Mouse (Mus musculus) hindbrain, embryonic 12.5 days (tissue): ENCODE data around the gene Axin2. TPM values are rescaled to one million over a fixed set of nuclear protein-coding genes. Genes with fewer than 3 reads are reported as not detected.
A peak's percentile ranks its signal among the peaks of the same experiment; 100 is the strongest.

Experiments
- ATAC-seq: fragments of 200-750 bp; cut with Nextera tagmentation; 2 replicates; pipeline ENCODE4 v1.8.0; 2017; ENCODE audit warnings: moderate TSS enrichment; ENCODE audit not compliant: low FRiP score
- H3K27ac ChIP-seq: fragments of 300-500 bp; sonication (generic); 2 replicates; pipeline ENCODE4 v1.5.1; 2016; ENCODE audit warnings: mild to moderate bottlenecking
- H3K27me3 ChIP-seq: fragments of 300-500 bp; sonication (generic); 2 replicates; pipeline ENCODE4 v1.6.1; 2016; ENCODE audit warnings: mild to moderate bottlenecking
- H3K36me3 ChIP-seq: fragments of 300-500 bp; sonication (generic); 2 replicates; pipeline ENCODE4 v1.6.1; 2016; ENCODE audit warnings: mild to moderate bottlenecking
- H3K4me1 ChIP-seq: fragments of 300-500 bp; sonication (generic); 2 replicates; pipeline ENCODE4 v1.6.1; 2016
- H3K4me2 ChIP-seq: fragments of 300-500 bp; sonication (generic); replicated peaks from 2 replicates; pipeline ENCODE4 v1.6.1; 2016; ENCODE audit warnings: mild to moderate bottlenecking
- H3K4me3 ChIP-seq: fragments of 300-500 bp; sonication (generic); 2 replicates; pipeline ENCODE4 v1.5.1; 2016; ENCODE audit warnings: mild to moderate bottlenecking
- H3K9ac ChIP-seq: fragments of 300-500 bp; sonication (generic); 2 replicates; pipeline ENCODE4 v1.6.1; 2016; ENCODE audit warnings: mild to moderate bottlenecking, moderate library complexity
- H3K9me3 ChIP-seq: fragments of 300-500 bp; sonication (generic); replicated peaks from 2 replicates; pipeline ENCODE4 v1.6.1; 2016; ENCODE audit warnings: mild to moderate bottlenecking
- WGBS: fragments of 180-500 bp; shearing (Covaris S2); methylation state at CpG from one replicate; pipeline ENCODE4 v1.1.7; 2016; 5-methylcytosine and 5-hydroxymethylcytosine counted together
- polyA plus RNA-seq: library from polyadenylated mRNA; unstranded; fragments of >200 nt; fragmentation: Nextera tagmentation; extraction: Ambion mirVana; gene quantifications from 2 replicates; pipeline ENCODE4 v1.2.1, GENCODE M21; 2016

The Axin2 gene
- polyA plus RNA-seq, 1 experiment from 2014 or later: 20.3 TPM

DNA sequence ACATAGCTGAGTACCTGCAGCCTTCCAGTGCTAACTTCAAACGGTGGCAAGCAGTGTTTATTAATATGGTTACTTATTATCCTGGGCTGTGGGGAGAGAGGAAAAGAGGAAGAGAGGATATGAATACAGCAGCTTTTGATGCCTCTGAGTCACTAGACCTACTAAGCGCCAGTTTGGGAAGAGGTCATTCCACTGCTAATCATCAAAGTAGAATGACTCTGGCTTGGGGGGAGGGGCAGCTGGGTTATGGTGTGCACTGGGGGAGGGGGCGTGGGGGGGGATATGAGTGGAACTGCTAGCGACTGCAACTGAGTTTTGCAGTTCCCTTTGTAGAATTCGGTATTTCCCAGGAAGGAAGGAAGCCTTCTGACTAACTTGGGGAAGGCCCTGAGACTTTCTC lies 4.2 kb downstream of the Axin2 start:
- H3K4me3 ChIP-seq: peak overlapping the region; percentile 95
- H3K9ac ChIP-seq: peak overlapping the region; percentile 96
- H3K4me1 ChIP-seq: peaks cover 74% of the 10 kb centered on the region
- H3K4me2 ChIP-seq: peak overlapping the region; percentile 79
- H3K27me3 ChIP-seq: no peaks in the 10 kb centered on the region; the same call in 1 of the 2 replicates
- H3K9me3 ChIP-seq: no peaks in the 10 kb centered on the region
- no peak for ATAC-seq
- peak overlapping the region; percentile 68 for H3K27ac ChIP-seq
- H3K36me3 ChIP-seq: no peaks in the 10 kb centered on the region
- 2% methylated on average over 5 of the region's 5 CpGs for WGBS

DNA sequence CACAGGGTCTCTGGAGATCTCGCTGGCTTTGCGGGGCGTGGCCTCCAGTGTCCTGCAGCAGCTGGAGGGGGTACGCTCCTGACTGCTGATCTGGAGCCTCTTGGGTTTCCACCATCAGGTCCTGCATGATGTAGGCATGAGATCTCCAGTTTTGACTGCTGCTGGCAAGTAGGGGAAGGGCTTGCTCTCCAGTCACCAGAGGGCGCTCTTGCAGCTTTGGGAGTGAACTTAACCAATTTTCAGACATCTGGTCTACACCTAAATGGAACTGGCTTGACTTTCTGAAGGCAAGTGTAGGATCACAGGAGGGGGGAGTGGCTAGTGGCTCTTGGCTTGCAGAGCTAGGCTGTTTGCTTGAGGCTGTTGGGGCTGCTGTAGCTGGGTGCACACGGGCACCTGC lies 5.1 kb downstream of the Axin2 start:
- Histone ChIP-seq H3K9me3 (no peaks in the 10 kb centered on the region), H3K4me3 (peak overlapping the region; percentile 95), H3K27ac (peak overlapping the region; percentile 68), H3K4me2 (peak overlapping the region; percentile 79), H3K36me3 (no peaks in the 10 kb centered on the region), H3K4me1 (peaks cover 79% of the 10 kb centered on the region), H3K27me3 (no peaks in the 10 kb centered on the region; the same call in 1 of the 2 replicates), H3K9ac (peak overlapping the region; percentile 96)
- WGBS: 10% methylated on average over 6 of the region's 6 CpGs
- no peak for ATAC-seq

DNA sequence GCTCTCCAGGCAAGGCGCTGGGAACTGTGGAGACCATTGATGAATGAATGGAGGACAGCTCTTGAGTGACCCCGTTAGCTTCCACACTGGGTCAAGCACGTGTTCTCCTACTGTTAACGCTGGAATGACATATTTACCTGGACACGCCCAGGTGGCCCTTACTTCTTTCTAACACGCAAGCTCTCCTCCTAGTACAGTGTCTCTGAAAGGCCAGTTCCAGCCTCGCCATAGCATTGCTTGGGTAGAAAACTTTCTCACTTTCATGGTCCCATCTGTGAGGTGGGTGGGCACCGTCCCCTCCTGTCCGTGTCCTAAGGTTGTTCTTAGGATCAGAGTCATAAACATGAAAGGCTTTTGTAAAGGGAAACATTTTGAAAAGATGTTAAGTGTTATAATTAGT lies 5.7 kb downstream of the Axin2 start:
- H3K36me3 ChIP-seq: no peaks in the 10 kb centered on the region
- ATAC-seq: no peak
- peak overlapping the region; percentile 36; the same call in 1 of the 2 replicates for H3K9ac ChIP-seq
- peak overlapping the region; percentile 79 for H3K4me2 ChIP-seq
- peak overlapping the region; percentile 95 for H3K4me3 ChIP-seq
- 51% methylated on average over 9 of the region's 9 CpGs for WGBS
- H3K9me3 ChIP-seq: no peaks in the 10 kb centered on the region
- H3K27me3 ChIP-seq: no peaks in the 10 kb centered on the region; the same call in 1 of the 2 replicates
- no peak overlapping the region for H3K27ac ChIP-seq
- peaks cover 85% of the 10 kb centered on the region for H3K4me1 ChIP-seq

DNA sequence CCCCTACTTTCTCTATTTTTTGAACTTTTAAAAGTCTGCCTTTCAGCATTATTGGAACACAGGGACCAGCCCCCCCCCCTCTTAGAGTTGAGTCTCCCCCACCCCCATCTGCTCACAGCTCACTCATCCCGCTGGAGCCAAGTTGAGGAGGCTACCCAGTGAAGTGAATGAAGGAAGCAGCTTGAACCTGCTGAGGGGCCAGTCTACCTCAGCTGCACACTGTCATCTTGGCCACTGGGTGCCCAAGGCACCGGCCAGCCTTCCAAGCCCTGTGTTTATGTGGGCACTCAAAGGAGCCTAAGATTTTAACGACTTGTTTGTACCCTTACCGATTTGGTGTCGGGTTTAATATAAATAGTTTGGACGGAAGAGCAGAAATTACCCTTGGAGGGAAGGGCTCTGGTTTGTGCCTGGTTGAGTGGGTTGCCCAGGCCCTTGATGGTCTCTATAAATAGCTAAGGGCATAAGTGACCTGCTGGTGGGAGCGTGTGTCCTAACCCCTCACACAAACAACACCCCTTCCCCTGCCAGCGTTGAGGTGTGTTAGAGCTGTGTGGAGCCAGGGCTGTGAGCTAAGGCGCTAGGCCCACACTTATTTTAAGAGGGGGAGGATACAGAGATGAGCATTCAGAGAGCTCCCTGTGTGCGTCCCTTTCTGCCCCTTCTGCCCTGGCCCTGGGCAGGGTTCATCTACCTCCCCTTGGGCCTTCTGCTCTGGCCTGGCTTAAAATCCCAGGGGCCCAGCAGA lies 6.4 kb downstream of the Axin2 start:
- no peak for ATAC-seq
- H3K27me3 ChIP-seq: no peaks in the 10 kb centered on the region; the same call in 1 of the 2 replicates
- H3K4me1 ChIP-seq: peaks cover 92% of the 10 kb centered on the region
- peak overlapping the region; percentile 79 for H3K4me2 ChIP-seq
- WGBS: 47% methylated on average over 10 of the region's 10 CpGs
- H3K4me3 ChIP-seq: peak overlapping the region; percentile 95
- peak overlapping the region; percentile 41 for H3K27ac ChIP-seq
- peak overlapping the region; percentile 44; the same call in 1 of the 2 replicates for H3K9ac ChIP-seq
- no peaks in the 10 kb centered on the region for H3K9me3 ChIP-seq
- peaks cover 6% of the 10 kb centered on the region for H3K36me3 ChIP-seq

DNA sequence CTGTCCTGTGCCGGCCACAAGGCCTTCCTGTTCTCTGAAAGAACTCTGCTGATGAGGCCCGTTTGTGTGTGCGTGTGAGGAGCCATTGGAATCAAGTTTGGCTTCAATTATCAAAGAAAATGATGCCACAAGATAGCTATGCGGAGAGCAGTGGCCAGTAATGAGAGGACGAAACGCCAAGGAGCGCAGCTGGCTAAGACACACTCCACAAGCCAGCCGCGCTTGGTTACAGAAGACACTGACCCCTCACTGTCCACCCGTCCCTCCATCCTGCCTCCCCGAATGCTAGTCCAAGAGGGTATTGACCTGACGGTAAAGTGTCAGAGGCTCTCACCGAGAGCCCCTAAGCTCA lies 6.9 kb downstream of the Axin2 start:
- H3K4me1 ChIP-seq: peaks cover 93% of the 10 kb centered on the region
- 21% methylated on average over 13 of the region's 13 CpGs for WGBS
- peak overlapping the region; percentile 79 for H3K4me2 ChIP-seq
- peak overlapping the region; percentile 44; the same call in 1 of the 2 replicates for H3K9ac ChIP-seq
- H3K36me3 ChIP-seq: peaks cover 12% of the 10 kb centered on the region
- no peak for ATAC-seq
- H3K4me3 ChIP-seq: peak overlapping the region; percentile 95
- no peaks in the 10 kb centered on the region; the same call in 1 of the 2 replicates for H3K27me3 ChIP-seq
- H3K9me3 ChIP-seq: no peaks in the 10 kb centered on the region
- H3K27ac ChIP-seq: peak overlapping the region; percentile 41

DNA sequence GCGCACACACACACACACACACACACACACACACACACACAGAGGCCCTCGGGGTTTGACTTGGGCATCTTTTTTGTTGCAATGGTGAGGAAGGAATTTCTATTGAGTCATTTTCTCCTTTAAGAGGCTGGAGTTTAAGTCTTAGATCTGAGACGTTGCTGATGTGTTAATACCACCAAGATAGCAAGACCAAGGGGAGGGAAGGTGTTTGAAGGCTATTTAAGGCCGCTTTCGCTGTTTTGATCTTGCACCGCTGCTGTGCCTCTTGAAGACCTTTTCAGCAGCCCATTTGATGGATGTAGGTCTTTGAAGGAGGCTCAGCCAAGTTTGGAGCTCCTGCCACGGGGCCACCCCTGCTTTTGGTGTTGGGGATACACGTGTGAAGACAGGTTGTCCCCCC lies 7.9 kb downstream of the Axin2 start:
- Histone ChIP-seq H3K9ac (peak overlapping the region; percentile 38; the same call in 1 of the 2 replicates), H3K27me3 (no peaks in the 10 kb centered on the region; the same call in 1 of the 2 replicates), H3K4me1 (peaks cover 84% of the 10 kb centered on the region), H3K27ac (peak overlapping the region; percentile 44; the same call in 1 of the 2 replicates), H3K4me3 (peak overlapping the region; percentile 95), H3K9me3 (no peaks in the 10 kb centered on the region), H3K36me3 (peaks cover 22% of the 10 kb centered on the region), H3K4me2 (peak overlapping the region; percentile 79)
- WGBS: 24% methylated on average over 8 of the region's 8 CpGs
- ATAC-seq: no peak

DNA sequence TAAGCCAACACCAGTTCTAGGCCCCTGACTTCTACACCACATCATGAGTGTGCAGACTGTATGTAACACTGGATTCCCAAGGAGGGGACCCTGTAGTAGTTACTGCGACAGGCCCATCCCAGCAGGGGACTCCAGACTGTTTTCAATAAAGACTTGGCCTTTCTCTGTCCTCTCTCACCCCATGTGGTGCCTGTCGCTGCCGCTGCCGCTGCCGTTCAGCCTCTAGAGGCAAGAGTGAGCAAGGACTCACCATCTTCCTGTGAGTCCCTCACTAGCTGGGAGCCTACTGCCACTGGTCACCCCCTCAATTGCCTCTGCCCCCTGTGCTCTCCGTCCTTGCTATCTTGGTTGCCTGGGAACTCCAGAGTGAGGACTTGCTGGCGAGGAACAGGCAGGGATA lies 8.6 kb downstream of the Axin2 start:
- Histone ChIP-seq H3K27ac (no peak overlapping the region), H3K9me3 (no peaks in the 10 kb centered on the region), H3K27me3 (no peaks in the 10 kb centered on the region; the same call in 1 of the 2 replicates), H3K9ac (0 out of 2 replicates have a peak overlapping the region, but pooled peaks have one; percentile 19), H3K36me3 (peaks cover 26% of the 10 kb centered on the region), H3K4me1 (peaks cover 84% of the 10 kb centered on the region), H3K4me3 (0 out of 2 replicates have a peak overlapping the region, but pooled peaks have one; percentile 95), H3K4me2 (peak overlapping the region; percentile 79)
- ATAC-seq: no peak
- 8% methylated on average over 7 of the region's 7 CpGs for WGBS

DNA sequence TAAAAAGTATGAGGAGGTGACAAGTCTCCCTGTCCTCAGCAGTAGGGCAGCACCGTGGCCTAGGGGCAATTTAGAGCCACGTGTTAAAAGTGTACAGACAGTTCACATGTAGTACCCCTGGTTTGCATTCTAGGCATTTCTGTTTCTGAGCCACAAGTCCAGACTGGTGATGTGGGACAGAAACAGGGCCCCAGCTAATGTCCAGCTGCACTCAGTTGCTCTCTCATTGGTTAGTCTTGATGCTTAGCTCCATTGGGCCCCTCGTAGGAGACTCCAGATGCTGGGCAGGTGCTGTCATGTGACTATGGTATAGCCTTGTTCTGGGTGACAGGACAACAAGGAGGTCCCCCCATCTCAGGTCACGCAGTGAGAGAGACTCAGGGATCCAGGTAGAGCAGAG lies 9.0 kb downstream of the Axin2 start:
- peak overlapping the region; percentile 39; the same call in 1 of the 2 replicates for H3K9ac ChIP-seq
- H3K36me3 ChIP-seq: peaks cover 29% of the 10 kb centered on the region
- 45% methylated on average over 4 of the region's 4 CpGs for WGBS
- no peak overlapping the region for H3K27ac ChIP-seq
- peaks cover 84% of the 10 kb centered on the region for H3K4me1 ChIP-seq
- H3K4me2 ChIP-seq: peak overlapping the region; percentile 79
- no peak overlapping the region for H3K4me3 ChIP-seq
- no peaks in the 10 kb centered on the region; the same call in 1 of the 2 replicates for H3K27me3 ChIP-seq
- H3K9me3 ChIP-seq: no peaks in the 10 kb centered on the region
- no peak for ATAC-seq

DNA sequence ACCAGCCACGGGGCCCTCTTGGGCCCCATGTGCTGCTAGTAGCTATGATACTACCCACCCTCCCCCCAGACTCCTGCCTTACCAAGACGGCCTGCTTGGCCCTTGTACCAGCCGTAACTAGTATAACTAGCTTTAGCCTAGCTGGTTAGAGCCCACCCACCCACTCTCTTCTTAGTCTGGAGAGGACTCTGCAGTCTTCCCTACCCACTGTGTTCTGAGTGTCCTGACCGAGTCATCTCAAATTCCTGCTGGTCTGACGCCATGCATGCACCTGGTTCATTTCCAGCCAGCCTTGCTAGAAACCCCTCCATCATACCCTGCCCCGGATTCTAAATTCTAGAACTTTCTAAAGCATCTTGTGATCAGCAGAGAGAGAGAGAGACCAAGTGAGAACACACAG lies 9.6 kb downstream of the Axin2 start:
- Histone ChIP-seq H3K4me1 (peaks cover 84% of the 10 kb centered on the region), H3K4me3 (no peak overlapping the region), H3K9me3 (no peaks in the 10 kb centered on the region), H3K9ac (peak overlapping the region; percentile 46; the same call in 1 of the 2 replicates), H3K4me2 (peak overlapping the region; percentile 79), H3K36me3 (peaks cover 32% of the 10 kb centered on the region), H3K27ac (peak overlapping the region; percentile 81; the same call in 1 of the 2 replicates), H3K27me3 (no peaks in the 10 kb centered on the region; the same call in 1 of the 2 replicates)
- WGBS: 55% methylated on average over 6 of the region's 6 CpGs
- ATAC-seq: no peak

DNA sequence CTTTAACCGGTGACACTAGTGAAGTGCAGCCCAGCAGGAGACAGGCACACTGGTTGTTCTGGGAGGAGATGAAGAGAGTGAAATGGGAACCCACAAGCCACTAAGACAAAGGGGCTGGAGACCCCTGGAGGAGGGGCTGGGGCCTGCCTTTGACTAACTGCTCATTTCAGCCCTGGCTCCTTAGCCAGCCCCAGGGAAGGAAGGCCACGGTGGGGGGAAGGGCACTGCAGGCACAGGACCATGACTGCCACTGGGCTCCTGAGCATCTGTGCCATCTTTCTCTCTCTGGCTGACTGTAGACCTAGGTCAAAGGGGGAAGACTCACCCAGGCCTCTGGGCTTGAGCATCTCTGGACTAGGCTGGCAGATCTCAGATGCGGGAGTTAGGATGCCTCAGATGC lies 10.5 kb downstream of the Axin2 start:
- ATAC-seq: peak; percentile 27
- Histone ChIP-seq H3K4me1 (peaks cover 84% of the 10 kb centered on the region), H3K4me3 (no peak overlapping the region), H3K9ac (peak overlapping the region; percentile 46), H3K27ac (peak overlapping the region; percentile 81), H3K27me3 (no peaks in the 10 kb centered on the region; the same call in 1 of the 2 replicates), H3K4me2 (peak overlapping the region; percentile 33), H3K9me3 (no peaks in the 10 kb centered on the region), H3K36me3 (peaks cover 32% of the 10 kb centered on the region)
- 19% methylated on average over 3 of the region's 3 CpGs for WGBS

DNA sequence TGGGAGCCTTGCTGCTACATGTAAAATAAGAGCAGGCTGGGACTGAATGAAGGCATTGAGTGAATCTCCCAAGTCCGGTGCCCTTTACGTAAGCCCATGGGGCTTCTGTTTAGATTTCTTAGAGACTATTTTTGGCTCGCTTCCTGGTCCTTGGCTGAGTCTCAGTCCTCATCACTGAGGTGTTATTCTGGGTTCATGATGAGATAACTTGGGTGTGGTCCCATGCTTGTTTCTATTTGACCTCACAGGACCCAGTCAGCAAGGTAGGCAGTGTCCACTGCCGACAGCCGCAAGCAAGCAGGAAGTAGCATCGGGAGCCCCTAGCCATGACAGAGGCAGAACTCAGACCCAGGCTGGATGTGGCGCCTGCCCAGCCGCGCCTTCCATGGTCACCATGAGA lies 13.7 kb downstream of the Axin2 start:
- H3K27ac ChIP-seq: 0 out of 2 replicates have a peak overlapping the region, but pooled peaks have one; percentile 80
- H3K36me3 ChIP-seq: peaks cover 51% of the 10 kb centered on the region
- no peak for ATAC-seq
- H3K27me3 ChIP-seq: no peaks in the 10 kb centered on the region
- peaks cover 73% of the 10 kb centered on the region for H3K4me1 ChIP-seq
- no peaks in the 10 kb centered on the region for H3K9me3 ChIP-seq
- no peak overlapping the region for H3K4me2 ChIP-seq
- H3K9ac ChIP-seq: no peak overlapping the region
- H3K4me3 ChIP-seq: no peak overlapping the region
- 78% methylated on average over 9 of the region's 9 CpGs for WGBS

DNA sequence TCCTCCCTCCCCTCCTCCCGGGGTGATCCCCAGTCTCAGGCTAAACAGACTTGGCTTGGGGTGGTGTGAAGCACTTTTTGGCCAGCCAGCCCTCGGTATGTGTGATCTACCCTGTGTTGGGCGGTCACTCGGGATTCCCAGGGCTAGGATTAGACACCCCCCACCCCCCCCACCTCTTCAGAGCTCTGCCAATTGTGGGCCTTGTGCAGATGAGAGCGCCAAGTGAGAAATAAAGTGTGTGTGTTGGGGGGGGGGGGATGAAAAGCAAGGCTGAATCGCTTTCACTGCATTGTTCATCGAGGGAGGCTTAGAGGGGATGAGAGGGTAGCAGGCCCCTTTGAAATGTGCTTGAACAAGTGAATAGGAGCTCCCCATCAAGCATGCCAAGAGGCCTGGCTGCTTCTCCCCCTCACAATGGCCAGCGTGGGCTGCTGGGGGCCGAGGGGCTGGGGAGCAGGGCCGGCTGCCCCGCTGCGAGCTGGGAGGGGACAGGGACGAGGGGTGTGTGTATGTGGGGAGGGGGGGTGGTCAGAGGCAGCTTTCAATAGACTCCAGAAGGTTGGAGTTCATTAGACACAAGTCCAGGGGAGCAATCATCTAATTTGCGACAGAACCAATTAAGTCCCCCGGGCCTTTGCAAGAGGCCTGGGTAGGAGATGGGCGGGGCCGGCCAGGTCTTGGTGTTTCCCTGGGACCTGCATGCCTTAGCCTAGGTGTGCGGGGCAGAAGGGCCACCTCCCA lies 15.1 kb downstream of the Axin2 start:
- Histone ChIP-seq H3K4me2 (peak overlapping the region; percentile 32), H3K27ac (peak overlapping the region; percentile 80), H3K36me3 (peaks cover 64% of the 10 kb centered on the region), H3K4me3 (no peak overlapping the region), H3K27me3 (no peaks in the 10 kb centered on the region), H3K4me1 (peaks cover 70% of the 10 kb centered on the region), H3K9ac (peak overlapping the region; percentile 43), H3K9me3 (no peaks in the 10 kb centered on the region)
- 23% methylated on average over 18 of the region's 18 CpGs for WGBS
- ATAC-seq: peak; percentile 77
